Mouse (Mus musculus) thymus, adult 2 months (tissue): ENCODE results near the gene Ass1.

ENCODE experiments used
- CTCF ChIP-seq: fragments of 200-500 bp; IDR thresholded peaks from 2 replicates; pipeline ENCODE4 v1.5.1; 2012; ENCODE audit warnings: mild to moderate bottlenecking, control low read depth, low read length, moderate library complexity, borderline replicate concordance; ENCODE audit not compliant: control insufficient read depth, poor library complexity, insufficient read depth; ENCODE audit errors: extremely low read depth
- POLR2A ChIP-seq: fragments of 200-500 bp; IDR thresholded peaks from 2 replicates; pipeline ENCODE4 v1.6.1; 2012; ENCODE audit warnings: mild to moderate bottlenecking, low read length, control low read depth, moderate library complexity; ENCODE audit not compliant: control insufficient read depth, poor library complexity, insufficient read depth; ENCODE audit errors: extremely low read depth

DNA sequence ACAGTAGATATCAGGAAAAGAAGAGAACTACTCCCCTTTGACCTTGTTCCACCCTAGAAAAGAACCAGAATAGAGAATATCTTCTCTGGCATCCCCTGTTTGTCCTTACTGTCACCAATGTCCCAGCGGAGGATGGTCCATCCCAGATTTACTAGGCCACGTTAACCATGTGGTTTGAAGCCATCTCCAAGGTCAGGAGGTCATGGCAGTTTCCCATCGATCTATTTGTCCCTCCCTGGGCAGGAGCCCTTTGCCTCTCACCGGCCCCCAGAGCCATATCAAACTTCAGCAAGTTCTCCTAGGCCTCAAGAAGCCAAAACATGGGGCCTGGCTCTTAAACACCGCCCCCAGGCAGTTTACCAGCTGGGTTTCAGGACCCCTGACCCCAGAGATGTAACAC lies 60.2 kb downstream of the Ass1 start:
- no peak for TF ChIP-seq CTCF
- TF ChIP-seq POLR2A, result no peak
